Mouse (Mus musculus): ENCODE data around the gene Glcci1. TPM values are rescaled to one million over a fixed set of nuclear protein-coding genes. Genes with fewer than 3 reads are reported as not detected.

Glcci1 gene
- total RNA-seq, 2 experiments from 2014 or later = 94.5 to 94.8 TPM

- no peak for TF ChIP-seq CTCF (conservative IDR thresholded peaks at IDR 0.05)
- no peak for DNase-seq (ENCODE audit: low spot score in 2 of 2)
- Histone ChIP-seq H3K4me3 (no peak overlapping the region), H3K27ac (no peak overlapping the region)
These were observed 23.8 kb upstream of the Glcci1 start for GRCm38 (mm10) chr6:8485414-8486175.

- peak overlapping the region; percentile 8; the same call in 1 of the 2 replicates for H3K4me3 ChIP-seq
- DNase-seq (ENCODE audit: low spot score in 2 of 2) = no peak
- peak overlapping the region; percentile 14 for H3K27ac ChIP-seq
- TF ChIP-seq CTCF (conservative IDR thresholded peaks at IDR 0.05) = peak; percentile 41
These were observed 22.9 kb upstream of the Glcci1 start for GRCm38 (mm10) chr6:8486391-8487043.

GRCm38 (mm10) chr6:8487044-8487853 is 22.2 kb upstream of the Glcci1 start:
- Histone ChIP-seq H3K27ac (peak overlapping the region; percentile 14), H3K4me3 (peak overlapping the region; percentile 35)
- no peak for TF ChIP-seq CTCF (conservative IDR thresholded peaks at IDR 0.05)
- DNase-seq (ENCODE audit: low spot score in 2 of 2) = peak in 1 of 2 experiments; percentile 20

DNA sequence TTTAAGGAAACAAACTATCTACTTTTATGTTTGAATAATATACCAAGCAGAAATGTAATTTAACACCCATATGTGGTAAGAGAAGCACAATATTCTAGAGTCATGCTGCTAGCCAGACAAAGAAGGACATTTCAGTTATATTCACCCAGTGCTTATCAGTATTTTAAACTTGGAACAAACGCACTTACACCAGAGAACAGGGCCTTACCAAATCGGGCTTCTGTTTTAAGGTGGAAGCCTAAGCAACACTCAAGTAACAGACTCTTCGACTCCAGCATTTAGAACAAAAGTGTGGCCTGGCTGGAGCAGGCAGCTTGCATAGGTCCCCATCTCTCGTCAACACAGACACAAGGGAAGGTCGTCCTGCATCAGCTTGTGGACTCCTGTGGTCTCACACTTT is 21.2 kb upstream of the Glcci1 start:
- H3K27ac ChIP-seq = no peak overlapping the region
- TF ChIP-seq CTCF (conservative IDR thresholded peaks at IDR 0.05) = no peak
- no peak overlapping the region for H3K4me3 ChIP-seq
- no peak for DNase-seq (ENCODE audit: low spot score in 2 of 2)

- TF ChIP-seq CTCF (conservative IDR thresholded peaks at IDR 0.05) = no peak
- Histone ChIP-seq H3K4me3 (no peak overlapping the region), H3K27ac (no peak overlapping the region)
- no peak for DNase-seq (ENCODE audit: low spot score in 2 of 2)
These were observed 20.1 kb upstream of the Glcci1 start for GRCm38 (mm10) chr6:8489266-8489665.

DNA sequence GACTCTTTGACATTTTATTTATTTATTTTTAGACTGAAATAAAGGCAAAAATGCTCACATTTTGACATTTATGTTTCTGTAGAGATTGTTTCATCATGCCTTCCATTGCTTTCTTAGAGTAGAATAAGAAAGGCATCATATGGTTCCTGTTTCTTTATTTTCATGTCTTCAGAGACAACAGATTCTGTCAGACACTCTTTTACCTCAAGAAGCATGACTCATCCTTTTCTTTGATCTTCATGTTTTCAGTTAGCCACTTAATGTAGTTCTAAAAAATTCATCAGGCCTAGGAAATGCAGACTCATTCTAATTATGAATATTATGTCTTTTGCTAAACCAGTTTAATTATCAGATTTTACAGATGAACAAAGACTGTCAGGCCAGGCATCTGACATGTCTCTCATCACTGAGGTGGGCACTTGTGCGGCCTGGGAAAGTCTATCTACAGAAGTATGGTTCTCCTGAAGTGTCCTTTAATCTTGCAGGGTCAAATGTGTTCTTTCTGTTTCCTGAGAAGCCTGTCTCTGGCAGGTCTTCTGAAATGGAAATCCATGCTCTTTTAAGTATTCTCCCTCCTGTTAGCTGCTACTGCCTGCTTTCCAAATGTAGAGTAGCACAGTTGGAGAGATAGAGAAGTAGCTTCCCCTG is 19.3 kb upstream of the Glcci1 start:
- no peak for DNase-seq (ENCODE audit: low spot score in 2 of 2)
- TF ChIP-seq CTCF (conservative IDR thresholded peaks at IDR 0.05) = no peak
- Histone ChIP-seq H3K27ac (no peak overlapping the region), H3K4me3 (no peak overlapping the region)

DNA sequence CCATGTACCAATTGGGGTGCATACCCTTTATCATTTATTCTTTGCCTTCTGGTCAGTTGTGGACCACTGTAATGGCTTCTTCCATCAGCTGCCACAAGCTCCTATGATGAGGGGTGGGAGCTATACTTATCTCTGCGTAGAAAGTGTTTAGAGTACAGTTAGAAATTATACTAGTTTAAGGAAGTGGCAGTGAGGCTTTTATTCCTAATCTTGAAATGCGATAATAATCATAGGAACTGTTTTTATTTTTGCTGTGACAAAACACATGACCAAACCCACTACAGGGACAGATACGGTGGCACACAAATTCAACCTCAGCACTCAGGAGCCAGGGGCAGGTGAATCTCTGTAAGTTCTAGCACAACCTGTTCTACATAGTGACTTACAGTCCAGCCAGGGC is 17.2 kb upstream of the Glcci1 start:
- Histone ChIP-seq H3K27ac (no peak overlapping the region), H3K4me3 (no peak overlapping the region)
- no peak for DNase-seq (ENCODE audit: low spot score in 2 of 2)
- no peak for TF ChIP-seq CTCF (conservative IDR thresholded peaks at IDR 0.05)

DNA sequence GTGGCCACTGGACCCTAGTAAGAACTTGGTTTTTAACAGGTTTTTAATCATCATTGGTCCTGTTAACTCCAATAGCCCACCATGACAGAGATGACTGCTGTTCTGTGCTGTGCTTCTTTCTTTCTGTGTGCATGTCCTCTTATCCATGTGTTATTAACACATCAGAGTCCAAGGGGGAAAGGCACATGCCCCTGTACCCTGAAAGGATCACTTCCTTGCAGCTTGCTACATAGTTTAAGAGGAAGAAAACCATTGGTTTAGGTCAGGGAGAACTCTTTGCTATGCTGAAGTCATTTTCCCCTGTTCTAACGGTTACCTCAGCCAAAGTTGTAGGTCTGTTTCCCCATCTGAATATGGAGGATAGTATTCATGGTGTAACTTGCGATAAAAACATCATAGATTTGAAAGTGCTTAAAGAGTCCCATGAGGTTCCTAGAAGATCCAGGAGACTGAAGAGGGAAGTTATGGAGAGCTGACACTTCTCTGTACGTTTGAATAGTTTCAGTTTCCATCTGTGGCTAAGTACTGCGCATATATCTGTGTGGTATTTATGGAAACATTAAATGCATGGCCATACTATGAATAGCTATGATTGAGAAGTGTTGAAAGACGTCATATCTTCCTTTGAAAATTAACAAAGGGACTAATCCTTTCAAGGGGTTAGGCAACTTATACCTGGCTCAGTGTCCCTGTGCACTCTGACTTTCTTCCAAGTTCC is 14.1 kb upstream of the Glcci1 start:
- Histone ChIP-seq H3K27ac (no peak overlapping the region), H3K4me3 (no peak overlapping the region)
- no peak for TF ChIP-seq CTCF (conservative IDR thresholded peaks at IDR 0.05)
- DNase-seq (ENCODE audit: low spot score in 2 of 2) = no peak

DNA sequence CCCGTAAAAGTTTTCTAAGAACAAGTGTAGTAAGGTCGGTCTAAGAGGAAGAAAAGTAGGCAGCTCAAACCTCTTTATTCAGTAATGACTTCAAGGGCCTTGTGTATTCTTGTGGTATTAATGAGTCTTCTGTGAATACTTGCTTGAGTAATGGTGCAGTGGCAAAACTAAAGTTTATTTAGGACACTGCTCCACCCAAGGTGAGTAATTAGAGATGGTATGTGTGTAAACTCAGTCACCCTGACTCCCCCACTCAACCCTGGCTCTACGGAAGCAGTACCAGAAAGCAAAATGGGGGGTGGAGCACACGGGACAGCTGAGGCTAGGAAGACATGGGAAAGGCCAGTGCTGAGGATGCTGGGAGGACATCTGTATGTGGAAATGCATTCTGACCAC is 13.6 kb upstream of the Glcci1 start:
- H3K4me3 ChIP-seq = no peak overlapping the region
- TF ChIP-seq CTCF (conservative IDR thresholded peaks at IDR 0.05) = no peak
- no peak overlapping the region for H3K27ac ChIP-seq
- no peak for DNase-seq (ENCODE audit: low spot score in 2 of 2)

GRCm38 (mm10) chr6:8497234-8497867 is 12.0 kb upstream of the Glcci1 start:
- no peak for TF ChIP-seq CTCF (conservative IDR thresholded peaks at IDR 0.05)
- no peak overlapping the region for H3K27ac ChIP-seq
- DNase-seq (ENCODE audit: low spot score in 2 of 2) = no peak

GRCm38 (mm10) chr6:8497868-8498257 is 11.5 kb upstream of the Glcci1 start:
- H3K27ac ChIP-seq = no peak overlapping the region
- TF ChIP-seq CTCF (conservative IDR thresholded peaks at IDR 0.05) = no peak
- no peak overlapping the region for H3K4me3 ChIP-seq
- no peak for DNase-seq (ENCODE audit: low spot score in 2 of 2)

More at GRCm38 (mm10) chr6:8497234-8497867, 12.0 kb upstream of the Glcci1 start:
- no peak overlapping the region for H3K4me3 ChIP-seq

GRCm38 (mm10) chr6:8498961-8499360 is 10.4 kb upstream of the Glcci1 start:
- H3K4me3 ChIP-seq = no peak overlapping the region
- TF ChIP-seq CTCF (conservative IDR thresholded peaks at IDR 0.05) = no peak
- no peak for DNase-seq (ENCODE audit: low spot score in 2 of 2)
- H3K27ac ChIP-seq = no peak overlapping the region

Data from layer of hippocampus, adult 2 months (tissue).